Mouse (Mus musculus): ENCODE data around the gene Spata1.
"Not testable (repeated sequence)": the region's sequence is repeated elsewhere in the genome, so short reads cannot be mapped to it uniquely, and the experiment has no call there.

Spata1 gene

GRCm38 (mm10) chr3:146450371-146450841 is 49.1 kb downstream of the Spata1 start:
- peak; percentile 97 to 99 for DNase-seq

- no peak for DNase-seq
Observed at GRCm38 (mm10) chr3:146449745-146450250, 49.8 kb downstream of the Spata1 start, which contains the start of gene Ctbs. Gene Ctbs (plus strand): TSS chr3:146449795.

GRCm38 (mm10) chr3:146448969-146449368 is 50.6 kb downstream of the Spata1 start:
- peak; percentile 49 to 78 for DNase-seq

- DNase-seq: no peak
Observed at GRCm38 (mm10) chr3:146448372-146448771, 51.2 kb downstream of the Spata1 start.

- peak in 1 of 2 experiments; percentile 38 for DNase-seq
Observed at GRCm38 (mm10) chr3:146447598-146447997, 52.0 kb downstream of the Spata1 start.

GRCm38 (mm10) chr3:146447156-146447555 is 52.4 kb downstream of the Spata1 start:
- DNase-seq: no peak

- no peak for DNase-seq
Observed at GRCm38 (mm10) chr3:146444880-146445279, 54.7 kb downstream of the Spata1 start.

- DNase-seq: peak; percentile 63 to 88
Observed at GRCm38 (mm10) chr3:146443380-146443779, 56.2 kb downstream of the Spata1 start.

- peak; percentile 68 to 76 for DNase-seq
Observed at GRCm38 (mm10) chr3:146442936-146443335, 56.6 kb downstream of the Spata1 start.

GRCm38 (mm10) chr3:146442484-146442883 is 57.1 kb downstream of the Spata1 start:
- DNase-seq: peak; percentile 23 to 32

- no peak for DNase-seq
Observed at GRCm38 (mm10) chr3:146440422-146440821, 59.1 kb downstream of the Spata1 start.

GRCm38 (mm10) chr3:146440011-146440410 is 59.5 kb downstream of the Spata1 start:
- DNase-seq: no peak

GRCm38 (mm10) chr3:146436114-146436513 is 63.4 kb downstream of the Spata1 start:
- no peak for DNase-seq

- DNase-seq: peak in 1 of 2 experiments; percentile 16
Observed at GRCm38 (mm10) chr3:146435533-146435932, 64.0 kb downstream of the Spata1 start.

- DNase-seq: no peak
Observed at GRCm38 (mm10) chr3:146434686-146435085, 64.9 kb downstream of the Spata1 start.

- DNase-seq: no peak
Observed at GRCm38 (mm10) chr3:146433681-146434350, 65.7 kb downstream of the Spata1 start.

GRCm38 (mm10) chr3:146433063-146433462 is 66.5 kb downstream of the Spata1 start:
- not testable (repeated sequence) for DNase-seq

GRCm38 (mm10) chr3:146426489-146426888 is 73.1 kb downstream of the Spata1 start:
- no peak for DNase-seq

GRCm38 (mm10) chr3:146425902-146426301 is 73.7 kb downstream of the Spata1 start:
- no peak for DNase-seq

- peak in 1 of 2 experiments; percentile 38 for DNase-seq
Observed at GRCm38 (mm10) chr3:146424306-146424900, 75.2 kb downstream of the Spata1 start.

GRCm38 (mm10) chr3:146423710-146424109 is 75.8 kb downstream of the Spata1 start:
- peak in 1 of 2 experiments; percentile 68 for DNase-seq

- DNase-seq: no peak
Observed at GRCm38 (mm10) chr3:146421787-146422186, 77.8 kb downstream of the Spata1 start.

GRCm38 (mm10) chr3:146419992-146420537 is 79.5 kb downstream of the Spata1 start:
- no peak for DNase-seq

GRCm38 (mm10) chr3:146419534-146419933 is 80.0 kb downstream of the Spata1 start:
- DNase-seq: no peak

Measured in kidney, postnatal 36 days (tissue).